Mouse (Mus musculus): Measurements from ENCODE around the gene Gpm6a. TPM values are rescaled to one million over a fixed set of nuclear protein-coding genes. Genes with fewer than 3 reads are reported as not detected.

Gpm6a gene
- polyA plus RNA-seq (2012; rRNA removed) = 0.30 and 0.59 TPM in 2 replicates

DNA sequence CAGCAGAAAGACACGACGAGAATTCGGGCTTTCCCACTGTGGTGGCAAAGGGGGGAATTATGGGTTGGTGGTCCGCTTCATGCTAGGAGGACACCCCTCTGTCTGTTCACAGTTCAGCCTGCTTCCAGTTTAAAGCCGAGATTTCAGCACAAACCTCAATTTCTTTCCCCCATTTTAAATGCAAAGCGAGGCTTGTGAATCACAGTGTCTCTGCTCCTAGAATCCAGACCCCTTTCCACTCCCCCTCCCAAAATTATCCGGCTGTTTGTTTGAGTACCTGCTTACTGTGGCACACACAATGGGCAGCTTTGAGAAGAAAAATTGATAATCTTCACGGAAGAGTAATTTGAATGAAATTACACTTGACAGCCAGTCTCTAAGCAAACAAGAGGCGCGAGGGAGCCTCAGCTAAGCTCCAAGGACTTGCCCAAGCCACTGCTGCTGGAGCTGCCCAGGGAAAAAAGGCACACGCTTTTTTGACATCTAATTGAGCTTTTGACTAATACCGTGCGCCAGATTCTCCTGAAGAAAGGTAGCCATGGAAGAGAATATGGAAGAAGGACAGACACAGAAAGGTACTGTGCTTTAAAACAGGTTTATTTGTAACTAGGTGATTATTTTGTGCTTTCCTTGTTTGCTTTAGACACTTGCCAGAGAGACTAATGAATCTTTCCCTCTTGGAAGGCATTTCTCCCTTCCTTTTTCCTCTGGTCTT, at the start of gene Gpm6a:
Gene Gpm6a (plus strand): TSS at position 103 of the 715 bp plus-strand sequence.

Other genes with a start within 250 kb of the Gpm6a start
- 0.02 TPM in 1 of 2 replicates, not detected in the other for gene Wdr17, start 67.7 kb upstream of the Gpm6a start, polyA plus RNA-seq (2012; rRNA removed)

Data from colon, adult 2 months (tissue).